Mouse (Mus musculus) cerebellum, adult 2 months (tissue): ENCODE results near the gene Kantr.

Experiments
- CTCF ChIP-seq: fragments of 200-500 bp; IDR thresholded peaks from 2 replicates; pipeline ENCODE4 v1.5.1; 2011; ENCODE audit warnings: low read depth, mild to moderate bottlenecking, control low read depth, low read length, moderate library complexity, borderline replicate concordance; ENCODE audit not compliant: insufficient read depth
- POLR2A ChIP-seq: fragments of 200-500 bp; IDR thresholded peaks from 2 replicates; pipeline ENCODE4 v1.6.1; 2011; ENCODE audit warnings: low read length, control low read depth, borderline replicate concordance; ENCODE audit not compliant: insufficient read depth

DNA sequence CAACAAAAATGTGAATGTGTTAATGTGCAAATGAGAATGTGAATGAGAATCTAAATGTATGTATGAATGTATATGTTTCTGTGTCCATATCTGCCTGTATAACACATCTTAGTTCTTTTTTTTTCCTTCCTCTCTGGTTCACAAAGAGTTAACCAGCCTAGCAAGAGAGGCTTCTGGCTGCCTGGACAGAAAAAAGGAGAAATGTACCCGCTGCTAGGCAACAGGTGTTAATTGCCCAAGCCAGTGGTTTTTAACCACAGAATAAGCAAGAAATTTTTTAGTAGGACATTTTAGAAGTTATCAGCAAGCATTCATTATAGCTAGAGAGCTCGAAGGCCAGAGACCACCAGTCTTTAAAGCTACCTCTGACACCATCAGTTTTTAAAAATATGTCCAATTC lies 4.5 kb downstream of the Kantr start:
- TF ChIP-seq CTCF (no peak), POLR2A (no peak)
